Mouse (Mus musculus): ENCODE measurements around the gene Cygb.
A peak's percentile ranks its signal among the peaks of the same experiment; 100 is the strongest.
"Not testable (repeated sequence)": the region's sequence is repeated elsewhere in the genome, so short reads cannot be mapped to it uniquely, and the experiment has no call there.

The Cygb gene

GRCm38 (mm10) chr11:116674616-116675379, 20.7 kb upstream of the Cygb start:
- DNase-seq: no peak

GRCm38 (mm10) chr11:116673410-116673809, 19.3 kb upstream of the Cygb start:
- no peak for DNase-seq

- no peak for DNase-seq
These were observed 18.5 kb upstream of the Cygb start for GRCm38 (mm10) chr11:116672595-116672994.

GRCm38 (mm10) chr11:116671845-116672434, 17.8 kb upstream of the Cygb start:
- DNase-seq: peak; percentile 36

GRCm38 (mm10) chr11:116671112-116671844, 17.2 kb upstream of the Cygb start:
- DNase-seq: peak; percentile 99

GRCm38 (mm10) chr11:116670386-116670785, 16.3 kb upstream of the Cygb start:
- DNase-seq: no peak

GRCm38 (mm10) chr11:116669787-116670365, 15.8 kb upstream of the Cygb start:
- DNase-seq: peak; percentile 36

GRCm38 (mm10) chr11:116669316-116669715, 15.2 kb upstream of the Cygb start:
- no peak for DNase-seq

- no peak for DNase-seq
These were observed 14.7 kb upstream of the Cygb start for GRCm38 (mm10) chr11:116668839-116669238.

GRCm38 (mm10) chr11:116668381-116668825, 14.3 kb upstream of the Cygb start:
- no peak for DNase-seq

GRCm38 (mm10) chr11:116667930-116668329, 13.8 kb upstream of the Cygb start:
- no peak for DNase-seq

GRCm38 (mm10) chr11:116667012-116667411, 12.9 kb upstream of the Cygb start:
- DNase-seq: not testable (repeated sequence)

- DNase-seq: no peak
These were observed 12.5 kb upstream of the Cygb start for GRCm38 (mm10) chr11:116666566-116666965.

- no peak for DNase-seq
These were observed 11.2 kb upstream of the Cygb start for GRCm38 (mm10) chr11:116665289-116665688.

GRCm38 (mm10) chr11:116661948-116662377, 7.8 kb upstream of the Cygb start:
- DNase-seq: no peak

GRCm38 (mm10) chr11:116661291-116661947, 7.3 kb upstream of the Cygb start:
- peak; percentile 39 for DNase-seq

- DNase-seq: no peak
These were observed 6.1 kb upstream of the Cygb start for GRCm38 (mm10) chr11:116660181-116660580.

GRCm38 (mm10) chr11:116659027-116659621, 5.0 kb upstream of the Cygb start:
- DNase-seq: no peak

GRCm38 (mm10) chr11:116658238-116658637, 4.1 kb upstream of the Cygb start:
- no peak for DNase-seq

- peak; percentile 51 for DNase-seq
These were observed 3.5 kb upstream of the Cygb start for GRCm38 (mm10) chr11:116657311-116658223.

Data from thymus, postnatal 4 days (tissue).